Comparison of ENCODE assay signal across 22 mouse cellular contexts in genomic region chr1:52422137-52422536, GRCm38 (mm10).
DNase-seq lines count a peak whose midpoint lies in the region; ATAC-seq and TF ChIP-seq lines count a peak whose summit lies in the region.
"Had no signal": no experiment of that assay in that cellular context is flagged by ENCODE, and none has a peak within 500 bp of the region (broad histone marks: within the 10 kb centered on the region; RNA-seq: fewer than 3 reads in every experiment).

No protein-coding gene starts in this region.

- 46% methylated on average over 3 of the region's 3 CpGs for WGBS in lung, embryonic 14.5 days
- WGBS in heart, embryonic 14.5 days: 11% methylated on average over 3 of the region's 3 CpGs
- WGBS in kidney, embryonic 16.5 days: 71% methylated on average over 3 of the region's 3 CpGs
- 85% methylated on average over 3 of the region's 3 CpGs for WGBS in forebrain, embryonic 12.5 days

- no peak for TF ChIP-seq CTCF in lung, embryonic 14.5 days (IDR thresholded peaks at IDR 0.05; ENCODE audit: low read depth)

- peak; percentile 48 for DNase-seq in lung, embryonic 14.5 days
- DNase-seq in lung, postnatal 36 days: no peak
- DNase-seq in heart, adult 18-20 months: peak; percentile 62 to 67
- DNase-seq in heart, postnatal 36 days: peak; percentile 15 to 29
- DNase-seq in Muller cell, postnatal 12 days (ENCODE audit: inconsistent ontology term): no peak
- DNase-seq: adrenal gland, postnatal 25 days; cerebellum, adult 11 months; cerebellum, postnatal 10 days; forebrain, postnatal 0 days; gastrocnemius, postnatal 36 days; kidney, adult 8-10 months; liver, embryonic 13.5 days; thymus, postnatal 25 days had no signal

- H3K4me2 ChIP-seq in lung, embryonic 14.5 days: no peak overlapping the region
- H3K4me2 ChIP-seq in heart, embryonic 14.5 days (ENCODE audit: low read length): no peak overlapping the region
- no peak overlapping the region for H3K4me2 ChIP-seq in kidney, embryonic 16.5 days (replicated peaks; ENCODE audit: low read depth, low read length)
- no peak overlapping the region for H3K4me2 ChIP-seq in forebrain, embryonic 12.5 days
- H3K4me2 ChIP-seq: embryonic facial prominence, embryonic 13.5 days; hindbrain, embryonic 12.5 days; limb, embryonic 12.5 days; liver, embryonic 13.5 days; midbrain, embryonic 13.5 days; neural tube, embryonic 13.5 days had no signal

- peak; percentile 49; the same call in 1 of the 2 replicates for ATAC-seq in lung, embryonic 14.5 days (ENCODE audit: insufficient read depth)
- ATAC-seq in heart, embryonic 14.5 days (ENCODE audit: insufficient number of reproducible peaks, insufficient read depth, low FRiP score, low read depth): peak; percentile 73
- no peak for ATAC-seq in kidney, embryonic 16.5 days (ENCODE audit: low FRiP score, low TSS enrichment)
- no peak for ATAC-seq in forebrain, embryonic 12.5 days (ENCODE audit: low FRiP score)
- ATAC-seq: CD4-positive, CD25-positive, alpha-beta regulatory T cell, adult 4 months; forebrain, postnatal 0 days; midbrain, embryonic 13.5 days had no signal

- H3K4me1 ChIP-seq in lung, embryonic 14.5 days (ENCODE audit: insufficient read depth): no peaks in the 10 kb centered on the region
- H3K4me1 ChIP-seq in heart, embryonic 14.5 days (ENCODE audit: control insufficient read depth in 2 of 2, insufficient read depth in 2 of 2, low read length in 2 of 2): peaks cover 0 to 12% of the 10 kb centered on the region in 2 experiments; a peak in 3 of 4 replicates
- H3K4me1 ChIP-seq in kidney, embryonic 16.5 days (ENCODE audit: insufficient read depth, low read length): no peaks in the 10 kb centered on the region
- no peaks in the 10 kb centered on the region for H3K4me1 ChIP-seq in forebrain, embryonic 12.5 days
- H3K4me1 ChIP-seq: embryonic facial prominence, embryonic 13.5 days; hindbrain, embryonic 12.5 days; limb, embryonic 12.5 days; liver, embryonic 13.5 days; midbrain, embryonic 13.5 days; neural tube, embryonic 13.5 days had no signal

- no peak overlapping the region for H3K27ac ChIP-seq in lung, embryonic 14.5 days (ENCODE audit: low read depth)
- H3K27ac ChIP-seq in heart, embryonic 14.5 days (replicated peaks in 1 of 2; ENCODE audit: control insufficient read depth in 1 of 2, insufficient read depth in 1 of 2, low read depth in 2 of 2, low read length in 2 of 2): peak overlapping the region; percentile 50 to 64
- no peak overlapping the region for H3K27ac ChIP-seq in kidney, embryonic 16.5 days (ENCODE audit: low read length)
- H3K27ac ChIP-seq in forebrain, embryonic 12.5 days: no peak overlapping the region
- H3K27ac ChIP-seq: embryonic facial prominence, embryonic 13.5 days; hindbrain, embryonic 12.5 days; limb, embryonic 12.5 days; liver, embryonic 13.5 days; midbrain, embryonic 13.5 days; neural tube, embryonic 13.5 days had no signal

- intact Hi-C loops in heart, postnatal 36 days (cut with DNase I): no loop called here

- H3K9me3 ChIP-seq in lung, embryonic 14.5 days (ENCODE audit: low read depth, low read length): no peaks in the 10 kb centered on the region
- H3K9me3 ChIP-seq in heart, embryonic 14.5 days (ENCODE audit: control insufficient read depth, low read length): no peaks in the 10 kb centered on the region
- no peaks in the 10 kb centered on the region for H3K9me3 ChIP-seq in kidney, embryonic 16.5 days (ENCODE audit: low read length)
- H3K9me3 ChIP-seq in forebrain, embryonic 12.5 days: no peaks in the 10 kb centered on the region
- H3K9me3 ChIP-seq: embryonic facial prominence, embryonic 13.5 days; hindbrain, embryonic 12.5 days; limb, embryonic 12.5 days; liver, embryonic 13.5 days; midbrain, embryonic 13.5 days; neural tube, embryonic 13.5 days had no signal

- no peak overlapping the region for H3K4me3 ChIP-seq in lung, embryonic 14.5 days (ENCODE audit: low read depth, low read length)
- no peak overlapping the region for H3K4me3 ChIP-seq in heart, embryonic 14.5 days (ENCODE audit: control insufficient read depth in 1 of 2, insufficient read depth in 1 of 2, low read depth in 1 of 2, low read length in 2 of 2)
- H3K4me3 ChIP-seq in kidney, embryonic 16.5 days (ENCODE audit: low read length): no peak overlapping the region
- no peak overlapping the region for H3K4me3 ChIP-seq in forebrain, embryonic 12.5 days (replicated peaks)
- H3K4me3 ChIP-seq: embryonic facial prominence, embryonic 13.5 days; hindbrain, embryonic 12.5 days; limb, embryonic 12.5 days; liver, embryonic 13.5 days; midbrain, embryonic 13.5 days; neural tube, embryonic 13.5 days had no signal

- no peak overlapping the region for H3K9ac ChIP-seq in lung, embryonic 14.5 days
- no peak overlapping the region for H3K9ac ChIP-seq in heart, embryonic 14.5 days (ENCODE audit: low read length)
- H3K9ac ChIP-seq in kidney, embryonic 16.5 days (replicated peaks; ENCODE audit: low read length): no peak overlapping the region
- H3K9ac ChIP-seq in forebrain, embryonic 12.5 days: no peak overlapping the region
- H3K9ac ChIP-seq: embryonic facial prominence, embryonic 13.5 days; forebrain, postnatal 0 days; hindbrain, embryonic 12.5 days; limb, embryonic 12.5 days; liver, embryonic 13.5 days; midbrain, embryonic 13.5 days; neural tube, embryonic 13.5 days had no signal

- H3K27me3 ChIP-seq in lung, embryonic 14.5 days (ENCODE audit: insufficient read depth, low read length): no peaks in the 10 kb centered on the region
- no peaks in the 10 kb centered on the region for H3K27me3 ChIP-seq in heart, embryonic 14.5 days (ENCODE audit: control insufficient read depth, insufficient read depth, low read length)
- H3K27me3 ChIP-seq in kidney, embryonic 16.5 days (ENCODE audit: insufficient read depth, low read length): no peaks in the 10 kb centered on the region
- no peaks in the 10 kb centered on the region for H3K27me3 ChIP-seq in forebrain, embryonic 12.5 days
- H3K27me3 ChIP-seq: embryonic facial prominence, embryonic 13.5 days; hindbrain, embryonic 12.5 days; limb, embryonic 12.5 days; liver, embryonic 13.5 days; midbrain, embryonic 13.5 days; neural tube, embryonic 13.5 days had no signal

- no peaks in the 10 kb centered on the region for H3K36me3 ChIP-seq in lung, embryonic 14.5 days (ENCODE audit: insufficient read depth)
- H3K36me3 ChIP-seq in heart, embryonic 14.5 days (ENCODE audit: control insufficient read depth, insufficient read depth, low read length): no peaks in the 10 kb centered on the region
- H3K36me3 ChIP-seq in kidney, embryonic 16.5 days (ENCODE audit: insufficient read depth, low read length): no peaks in the 10 kb centered on the region
- no peaks in the 10 kb centered on the region for H3K36me3 ChIP-seq in forebrain, embryonic 12.5 days (replicated peaks)
- H3K36me3 ChIP-seq: embryonic facial prominence, embryonic 13.5 days; hindbrain, embryonic 12.5 days; limb, embryonic 12.5 days; liver, embryonic 13.5 days; midbrain, embryonic 13.5 days; neural tube, embryonic 13.5 days had no signal

Comparison
In these comparisons a context has a peak if more than half of its experiments do, and no peak if none do; other contexts are left out.
1. DNase-seq: peak in lung, embryonic 14.5 days (single experiment), heart, adult 18-20 months (2 of 2) and heart, postnatal 36 days (2 of 2); none in lung, postnatal 36 days (single experiment) and Muller cell, postnatal 12 days (single experiment).
2. ATAC-seq: peak in lung, embryonic 14.5 days (single experiment) and heart, embryonic 14.5 days (single experiment); none in kidney, embryonic 16.5 days (single experiment) and forebrain, embryonic 12.5 days (single experiment).
3. H3K27ac ChIP-seq: peak in heart, embryonic 14.5 days (2 of 2); none in lung, embryonic 14.5 days (single experiment), kidney, embryonic 16.5 days (single experiment) and forebrain, embryonic 12.5 days (single experiment).